Mouse (Mus musculus) liver, embryonic 14.5 days (tissue): ENCODE measurements around the gene Pcyox1.

ENCODE experiments used
- CTCF ChIP-seq: IDR thresholded peaks from 2 replicates; pipeline ENCODE4 v1.5.1; 2016; ENCODE audit warnings: antibody characterized with exemption, low read depth, control low read depth
- EP300 ChIP-seq: IDR thresholded peaks from 2 replicates; pipeline ENCODE4 v1.6.1; 2016; ENCODE audit warnings: antibody characterized with exemption, low read depth

DNA sequence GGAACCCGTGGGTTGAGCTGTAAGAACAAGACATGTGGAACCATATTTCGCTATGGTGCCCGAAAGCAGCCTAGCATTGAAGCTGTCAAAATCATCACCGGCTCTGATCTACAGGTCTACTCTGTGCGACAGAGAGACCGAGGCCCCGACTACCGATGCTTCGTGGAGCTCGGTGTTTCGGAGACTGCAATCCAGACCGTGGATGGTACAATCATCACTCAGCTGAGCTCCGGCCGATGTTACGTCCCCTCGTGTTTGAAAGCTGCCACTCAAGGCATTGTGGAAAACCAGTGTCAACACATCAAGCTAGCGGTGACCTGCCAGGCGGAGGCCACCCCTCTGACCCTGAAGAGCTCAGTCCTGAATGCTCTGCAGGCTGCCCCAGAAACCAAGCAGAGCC is 48.6 kb upstream of the Pcyox1 start:
- TF ChIP-seq CTCF = no peak
- no peak for TF ChIP-seq EP300
